Mouse (Mus musculus): ENCODE results near the gene Tspan5.

The Tspan5 gene

GRCm38 (mm10) chr3:138744030-138744774 is 2.2 kb downstream of the Tspan5 start:
- DNase-seq = no peak

- DNase-seq = no peak
Measured at GRCm38 (mm10) chr3:138745091-138745490, 3.1 kb downstream of the Tspan5 start.

GRCm38 (mm10) chr3:138745596-138745995 is 3.6 kb downstream of the Tspan5 start:
- no peak for DNase-seq

- DNase-seq = no peak
Measured at GRCm38 (mm10) chr3:138746556-138746955, 4.6 kb downstream of the Tspan5 start.

GRCm38 (mm10) chr3:138747035-138747434 is 5.0 kb downstream of the Tspan5 start:
- DNase-seq = no peak

- no peak for DNase-seq
Measured at GRCm38 (mm10) chr3:138747985-138748384, 6.0 kb downstream of the Tspan5 start.

GRCm38 (mm10) chr3:138749645-138750044 is 7.7 kb downstream of the Tspan5 start:
- no peak for DNase-seq

- DNase-seq = no peak
Measured at GRCm38 (mm10) chr3:138751328-138751727, 9.3 kb downstream of the Tspan5 start.

GRCm38 (mm10) chr3:138752056-138752455 is 10.1 kb downstream of the Tspan5 start:
- no peak for DNase-seq

- DNase-seq = no peak
Measured at GRCm38 (mm10) chr3:138752769-138753168, 10.8 kb downstream of the Tspan5 start.

GRCm38 (mm10) chr3:138753182-138753885 is 11.3 kb downstream of the Tspan5 start:
- no peak for DNase-seq

- DNase-seq = no peak
Measured at GRCm38 (mm10) chr3:138754328-138754727, 12.3 kb downstream of the Tspan5 start.

GRCm38 (mm10) chr3:138757283-138757682 is 15.3 kb downstream of the Tspan5 start:
- no peak for DNase-seq

- no peak for DNase-seq
Measured at GRCm38 (mm10) chr3:138759968-138760684, 18.1 kb downstream of the Tspan5 start.

- DNase-seq = no peak
Measured at GRCm38 (mm10) chr3:138760685-138761119, 18.7 kb downstream of the Tspan5 start.

GRCm38 (mm10) chr3:138761531-138761930 is 19.5 kb downstream of the Tspan5 start:
- DNase-seq = no peak

GRCm38 (mm10) chr3:138763941-138764340 is 21.9 kb downstream of the Tspan5 start:
- DNase-seq = no peak

- DNase-seq = no peak
Measured at GRCm38 (mm10) chr3:138764782-138765181, 22.8 kb downstream of the Tspan5 start.

- no peak for DNase-seq
Measured at GRCm38 (mm10) chr3:138767034-138767433, 25.0 kb downstream of the Tspan5 start.

- no peak for DNase-seq
Measured at GRCm38 (mm10) chr3:138768541-138769093, 26.6 kb downstream of the Tspan5 start.

- no peak for DNase-seq
Measured at GRCm38 (mm10) chr3:138770650-138771331, 28.8 kb downstream of the Tspan5 start.

GRCm38 (mm10) chr3:138771549-138772333 is 29.7 kb downstream of the Tspan5 start:
- DNase-seq = no peak
